Mouse (Mus musculus) heart, postnatal 0 days (tissue): ENCODE results near the gene Tgfbr2.

Source experiments
- CTCF ChIP-seq: IDR thresholded peaks from 2 replicates; pipeline ENCODE4 v1.5.1; 2016; ENCODE audit warnings: antibody characterized with exemption, control low read depth, low read depth
- EP300 ChIP-seq: IDR thresholded peaks from 2 replicates; pipeline ENCODE4 v1.6.1; 2016; ENCODE audit warnings: antibody characterized with exemption, low read depth

GRCm38 (mm10) chr9:116173473-116174170 lies 1.5 kb downstream of the Tgfbr2 start:
- TF ChIP-seq EP300 (no peak), CTCF (no peak)
